Mouse (Mus musculus) limb, embryonic 14.5 days (tissue): ENCODE results near the gene Btbd11. TPM values are rescaled to one million over a fixed set of nuclear protein-coding genes. Genes with fewer than 3 reads are reported as not detected.
A peak's percentile ranks its signal among the peaks of the same experiment; 100 is the strongest.

Experiments
- ATAC-seq: fragments of 200-750 bp; cut with Nextera tagmentation; 2 replicates; pipeline ENCODE4 v1.8.0; 2017; ENCODE audit warnings: low read depth, moderate number of reproducible peaks, moderate TSS enrichment; ENCODE audit not compliant: low FRiP score
- DNase-seq: peaks from one replicate; pipeline ENCODE4 v3.0.0-alpha.2; 2015; ENCODE audit warnings: low spot score
- H3K27ac ChIP-seq: fragments of 300-500 bp; sonication (generic); replicated peaks from 2 replicates; pipeline ENCODE4 v1.5.1; 2014; ENCODE audit warnings: low read depth, mild to moderate bottlenecking, low read length, moderate library complexity, mixed read lengths
- H3K27me3 ChIP-seq: fragments of 300-500 bp; sonication (generic); 2 replicates; pipeline ENCODE4 v1.6.1; 2014; ENCODE audit warnings: low read length, mixed read lengths; ENCODE audit not compliant: control insufficient read depth, insufficient read depth
- H3K36me3 ChIP-seq: fragments of 300-500 bp; sonication (generic); 2 replicates; pipeline ENCODE4 v1.6.1; 2014; ENCODE audit warnings: mild to moderate bottlenecking, low read length, moderate library complexity, mixed read lengths; ENCODE audit not compliant: control insufficient read depth, insufficient read depth
- H3K4me1 ChIP-seq: fragments of 300-500 bp; sonication (generic); 2 replicates; pipeline ENCODE4 v1.6.1; 2014; ENCODE audit warnings: antibody characterized with exemption, low read length, mixed read lengths; ENCODE audit not compliant: control insufficient read depth, insufficient read depth
- H3K4me2 ChIP-seq: fragments of 300-500 bp; sonication (generic); replicated peaks from 2 replicates; pipeline ENCODE4 v1.6.1; 2014; ENCODE audit warnings: low read depth, mild to moderate bottlenecking, low read length, moderate library complexity; ENCODE audit not compliant: severe bottlenecking
- H3K4me3 ChIP-seq: fragments of 300-500 bp; sonication (generic); replicated peaks from 2 replicates; pipeline ENCODE4 v1.5.1; 2014; ENCODE audit warnings: low read length
- H3K9ac ChIP-seq: fragments of 300-500 bp; sonication (generic); 2 replicates; pipeline ENCODE4 v1.6.1; 2014; ENCODE audit warnings: mild to moderate bottlenecking, low read depth, low read length, moderate library complexity; ENCODE audit not compliant: severe bottlenecking
- H3K9me3 ChIP-seq: fragments of 300-500 bp; sonication (generic); 2 replicates; pipeline ENCODE4 v1.6.1; 2016; ENCODE audit warnings: low read length; ENCODE audit not compliant: control insufficient read depth
- POLR2A ChIP-seq: fragments of 200-500 bp; IDR thresholded peaks from 2 replicates; pipeline ENCODE4 v1.8.0; 2012; ENCODE audit warnings: inconsistent platforms, mild to moderate bottlenecking, moderate library complexity, borderline replicate concordance; ENCODE audit not compliant: insufficient read depth, insufficient read length; ENCODE audit errors: extremely low read depth
- WGBS: fragments of 180-500 bp; shearing (Covaris S2); extraction: QIAGEN DNeasy Blood & Tissue Kit; methylation state at CpG from one replicate; pipeline ENCODE4 v1.1.7; 2014; 5-methylcytosine and 5-hydroxymethylcytosine counted together
- polyA plus RNA-seq, 2 experiments: library from polyadenylated mRNA; depleted of rRNA in 1 of 2; stranded (reverse) in 1 of 2; unstranded in 1 of 2; fragments of >200 nt; fragmentation: Nextera tagmentation in 1 of 2; extraction: Ambion mirVana in 1 of 2; gene quantifications; 2 replicates each; pipeline versions ENCODE4 v1.2.1 to v1.2.3; 2012 to 2014

Btbd11 gene
- polyA plus RNA-seq, 2 experiments, result 10.2 to 11.6 TPM

DNA sequence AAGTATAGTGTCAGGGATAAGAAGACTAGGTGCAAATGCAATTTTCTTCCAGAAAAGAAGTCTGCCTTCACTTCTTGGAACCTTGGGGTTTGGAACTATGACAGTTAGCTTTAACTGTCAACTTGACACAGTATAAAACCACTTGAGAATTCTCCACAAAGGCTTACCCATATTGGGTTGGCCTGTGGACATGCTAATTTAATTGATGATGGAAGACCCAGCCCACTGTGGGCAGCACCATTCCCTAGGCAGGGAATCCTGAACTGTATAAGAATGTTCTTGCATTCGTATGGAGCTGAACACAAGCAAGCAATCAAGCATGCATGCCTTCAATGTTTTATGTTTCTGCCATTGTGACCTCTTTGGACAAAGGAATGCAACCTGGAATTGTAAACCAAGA, 122.4 kb downstream of the Btbd11 start:
- H3K27me3 ChIP-seq, result no peaks in the 10 kb centered on the region
- WGBS, result 80% methylated on average over 1 of the region's 1 CpGs
- H3K9ac ChIP-seq, result no peak overlapping the region
- H3K4me1 ChIP-seq, result peaks cover 10% of the 10 kb centered on the region
- ATAC-seq (no peak), DNase-seq (no peak)
- H3K4me2 ChIP-seq, result no peak overlapping the region
- no peak for TF ChIP-seq POLR2A
- H3K27ac ChIP-seq, result no peak overlapping the region
- no peak overlapping the region for H3K4me3 ChIP-seq
- no peaks in the 10 kb centered on the region for H3K36me3 ChIP-seq
- H3K9me3 ChIP-seq, result no peaks in the 10 kb centered on the region

DNA sequence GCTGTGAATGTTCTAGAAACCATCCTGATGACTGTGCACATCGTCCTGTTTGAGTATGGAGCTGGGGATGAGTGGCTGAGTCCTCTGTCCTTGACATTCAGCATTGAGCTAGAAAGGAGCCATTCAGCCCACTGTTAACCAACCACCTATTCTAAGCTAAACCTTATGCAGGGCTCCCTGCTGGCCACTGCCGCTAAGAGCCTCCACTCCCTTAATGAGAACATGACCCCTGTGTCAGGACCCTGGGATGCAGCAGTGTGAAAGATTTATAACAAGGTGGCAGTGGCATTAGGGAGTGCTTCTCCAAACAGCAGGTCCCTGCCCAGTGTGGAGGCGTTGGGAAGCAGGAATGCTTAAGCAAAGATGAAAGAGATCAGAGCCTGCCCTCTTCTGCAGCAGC, 123.7 kb downstream of the Btbd11 start:
- Histone ChIP-seq H3K4me3 (no peak overlapping the region), H3K9me3 (no peaks in the 10 kb centered on the region), H3K4me2 (no peak overlapping the region), H3K9ac (no peak overlapping the region), H3K27ac (no peak overlapping the region), H3K4me1 (no peaks in the 10 kb centered on the region), H3K27me3 (no peaks in the 10 kb centered on the region), H3K36me3 (no peaks in the 10 kb centered on the region)
- ATAC-seq, result no peak
- 15% methylated on average over 3 of the region's 3 CpGs for WGBS
- DNase-seq, result no peak
- TF ChIP-seq POLR2A, result no peak

DNA sequence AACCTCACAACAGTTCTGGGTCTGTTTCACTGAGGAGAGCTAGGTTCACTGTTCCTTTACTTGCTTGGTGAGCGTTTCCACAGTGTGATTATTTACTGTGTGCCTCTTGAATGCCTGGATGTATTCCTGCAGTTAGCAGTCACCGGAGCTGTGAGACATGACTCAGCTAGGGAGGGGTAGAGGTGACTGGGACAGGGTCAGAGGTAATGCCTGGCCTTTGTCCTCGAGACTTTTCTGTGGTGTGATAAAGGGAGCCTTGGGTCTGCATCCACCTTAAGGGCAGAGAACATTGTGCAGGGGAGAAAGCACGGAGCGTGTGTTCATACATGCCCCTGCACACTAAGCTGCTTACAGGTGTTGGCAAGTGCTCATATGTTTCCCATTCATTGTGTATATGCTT, 126.2 kb downstream of the Btbd11 start:
- H3K9ac ChIP-seq, result no peak overlapping the region
- H3K36me3 ChIP-seq, result no peaks in the 10 kb centered on the region
- 72% methylated on average over 5 of the region's 5 CpGs for WGBS
- no peak overlapping the region for H3K4me2 ChIP-seq
- no peak overlapping the region for H3K4me3 ChIP-seq
- ATAC-seq, result no peak
- no peak for TF ChIP-seq POLR2A
- H3K9me3 ChIP-seq, result no peaks in the 10 kb centered on the region
- no peak overlapping the region for H3K27ac ChIP-seq
- H3K27me3 ChIP-seq, result no peaks in the 10 kb centered on the region
- no peak for DNase-seq
- H3K4me1 ChIP-seq, result peaks cover 14% of the 10 kb centered on the region

DNA sequence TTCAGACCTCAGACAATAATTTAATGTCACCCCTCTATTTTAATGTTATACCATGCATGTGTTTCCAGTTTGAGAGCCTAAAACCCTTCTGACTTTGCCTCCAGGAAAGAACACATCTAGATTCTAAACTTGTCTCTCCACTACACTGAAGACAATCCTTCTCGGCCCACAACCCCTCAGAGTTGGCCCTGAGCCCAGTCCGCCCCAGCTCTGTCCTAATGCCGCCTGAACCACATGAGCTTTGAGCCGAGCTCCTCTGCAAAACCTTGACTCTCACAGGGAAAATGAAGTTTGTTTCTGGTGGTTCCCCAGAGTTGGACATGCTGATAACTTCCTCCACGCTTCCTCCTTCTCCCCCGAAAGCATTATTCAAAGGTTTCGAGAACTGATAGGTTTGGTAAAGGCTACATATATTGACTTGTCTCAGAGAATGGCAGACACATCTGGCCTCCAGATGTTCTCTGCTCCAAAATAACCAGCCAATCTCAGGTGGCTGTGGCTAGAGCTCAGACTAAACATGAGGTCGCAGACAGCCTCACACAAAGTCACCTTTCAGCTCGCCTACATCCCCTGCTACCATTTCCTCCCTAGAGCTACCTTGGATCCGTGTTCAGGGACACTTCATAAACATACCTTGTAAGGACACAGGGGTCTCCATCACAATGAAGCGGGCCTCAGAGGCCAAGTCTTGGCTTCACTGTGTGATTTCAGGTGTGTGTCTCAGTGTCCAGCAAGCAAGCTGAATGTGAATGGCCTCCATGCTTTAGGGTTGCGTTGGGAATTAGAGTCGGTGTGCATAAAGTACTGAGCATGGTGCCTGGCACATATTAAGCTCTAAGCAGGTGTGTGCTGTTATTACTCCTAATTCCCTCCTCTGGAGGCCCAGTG, 130.9 kb downstream of the Btbd11 start:
- Histone ChIP-seq H3K4me3 (no peak overlapping the region), H3K27me3 (no peaks in the 10 kb centered on the region), H3K4me2 (peak overlapping the region; percentile 21; the same call in 1 of the 2 replicates), H3K4me1 (peaks cover 21% of the 10 kb centered on the region), H3K9me3 (no peaks in the 10 kb centered on the region), H3K9ac (no peak overlapping the region), H3K36me3 (no peaks in the 10 kb centered on the region), H3K27ac (peak overlapping the region; percentile 30)
- peak; percentile 73 for DNase-seq
- TF ChIP-seq POLR2A, result no peak
- WGBS, result 19% methylated on average over 13 of the region's 13 CpGs
- peak; percentile 66 for ATAC-seq

DNA sequence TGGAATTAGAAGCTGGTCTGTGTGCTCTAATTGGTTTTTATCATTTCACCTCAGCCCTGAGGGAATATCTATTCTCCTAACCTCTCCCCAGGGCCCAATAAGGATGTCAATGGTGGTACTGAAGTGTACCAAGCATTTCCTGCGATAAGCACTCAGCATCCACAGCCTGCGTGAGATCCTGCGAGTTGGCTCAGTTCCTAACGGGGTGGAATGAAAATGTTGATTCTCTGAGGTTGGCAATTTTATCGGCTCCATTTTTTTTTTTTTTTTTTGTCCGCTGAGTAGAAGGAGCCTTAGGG, 131.4 kb downstream of the Btbd11 start:
- Histone ChIP-seq H3K4me1 (peaks cover 21% of the 10 kb centered on the region), H3K27me3 (no peaks in the 10 kb centered on the region), H3K36me3 (no peaks in the 10 kb centered on the region), H3K27ac (no peak overlapping the region), H3K9ac (no peak overlapping the region), H3K9me3 (no peaks in the 10 kb centered on the region), H3K4me2 (no peak overlapping the region), H3K4me3 (no peak overlapping the region)
- no peak for DNase-seq
- ATAC-seq, result peak; percentile 19; the same call in 1 of the 2 replicates
- no peak for TF ChIP-seq POLR2A
- WGBS, result 32% methylated on average over 6 of the region's 6 CpGs
